Mouse (Mus musculus) heart, postnatal 0 days (tissue): ENCODE results near the gene Rnpc3. TPM values are rescaled to one million over a fixed set of nuclear protein-coding genes. Genes with fewer than 3 reads are reported as not detected.
"Not testable (repeated sequence)": the region's sequence is repeated elsewhere in the genome, so short reads cannot be mapped to it uniquely, and the experiment has no call there.

Experiments used
- ATAC-seq: fragments of 200-750 bp; cut with Nextera tagmentation; 2 replicates; pipeline ENCODE4 v1.8.0; 2017; ENCODE audit warnings: low read depth, moderate number of reproducible peaks, moderate library complexity; ENCODE audit not compliant: insufficient read depth
- DNase-seq: peaks from one replicate; pipeline ENCODE4 v3.0.0-alpha.2; 2016; ENCODE audit warnings: low spot score
- H3K27ac ChIP-seq: fragments of 300-500 bp; sonication (generic); 2 replicates; pipeline ENCODE4 v1.5.1; 2014; ENCODE audit warnings: low read depth, mild to moderate bottlenecking
- H3K27me3 ChIP-seq: fragments of 300-500 bp; sonication (generic); 2 replicates; pipeline ENCODE4 v1.6.1; 2014; ENCODE audit warnings: low read length, mixed read lengths; ENCODE audit not compliant: control insufficient read depth, insufficient read depth
- H3K36me3 ChIP-seq: fragments of 300-500 bp; sonication (generic); replicated peaks from 2 replicates; pipeline ENCODE4 v1.6.1; 2014; ENCODE audit warnings: low read length, mixed read lengths; ENCODE audit not compliant: control insufficient read depth, insufficient read depth
- H3K4me1 ChIP-seq: fragments of 300-500 bp; sonication (generic); 2 replicates; pipeline ENCODE4 v1.6.1; 2014; ENCODE audit warnings: antibody characterized with exemption; ENCODE audit not compliant: control insufficient read depth, insufficient read depth
- H3K4me2 ChIP-seq: fragments of 300-500 bp; sonication (generic); 2 replicates; pipeline ENCODE4 v1.6.1; 2014; ENCODE audit warnings: low read depth, mild to moderate bottlenecking, low read length, moderate library complexity
- H3K4me3 ChIP-seq: fragments of 300-500 bp; sonication (generic); 2 replicates; pipeline ENCODE4 v1.5.1; 2014; ENCODE audit warnings: low read depth, low read length
- H3K9ac ChIP-seq: fragments of 300-500 bp; sonication (generic); replicated peaks from 2 replicates; pipeline ENCODE4 v1.6.1; 2014; ENCODE audit warnings: low read depth, low read length, mixed read lengths
- H3K9me3 ChIP-seq: fragments of 300-500 bp; sonication (generic); replicated peaks from 2 replicates; pipeline ENCODE4 v1.6.1; 2016; ENCODE audit warnings: low read length; ENCODE audit not compliant: control insufficient read depth
- CTCF ChIP-seq: IDR thresholded peaks from 2 replicates; pipeline ENCODE4 v1.5.1; 2016; ENCODE audit warnings: antibody characterized with exemption, control low read depth, low read depth
- EP300 ChIP-seq: IDR thresholded peaks from 2 replicates; pipeline ENCODE4 v1.6.1; 2016; ENCODE audit warnings: antibody characterized with exemption, low read depth
- WGBS: fragments of 180-500 bp; shearing (Covaris S2); extraction: QIAGEN DNeasy Blood & Tissue Kit; methylation state at CpG from one replicate; pipeline ENCODE4 v1.1.7; 2014; 5-methylcytosine and 5-hydroxymethylcytosine counted together
- polyA plus RNA-seq: library from polyadenylated mRNA; unstranded; fragments of >200 nt; fragmentation: Nextera tagmentation; extraction: Ambion mirVana; gene quantifications from 2 replicates; pipeline ENCODE4 v1.2.1, GENCODE M21; 2015
- total RNA-seq: library from RNA; depleted of rRNA; stranded (reverse); fragments of >200 nt; gene quantifications from 2 replicates; pipeline ENCODE4 v1.2.3, GENCODE M21; 2014; ENCODE audit warnings: low replicate concordance; rRNA removed

Gene Rnpc3
- total RNA-seq (8.9 and 15.9 TPM in 2 replicates), polyA plus RNA-seq (19.7 and 22.3 TPM in 2 replicates)

GRCm38 (mm10) chr3:113629606-113630359, at the start of gene Rnpc3:
Gene Rnpc3 (minus strand): TSS chr3:113630149.
- Histone ChIP-seq H3K4me3 (peak within 1 kb of the TSS; percentile 86), H3K4me2 (peak within 1 kb of the TSS; percentile 84), H3K4me1 (peaks cover 11% of the 10 kb centered on the region), H3K9me3 (no peaks in the 10 kb centered on the region), H3K27ac (peak within 1 kb of the TSS; percentile 100), H3K27me3 (no peaks in the 10 kb centered on the region), H3K9ac (peak within 1 kb of the TSS; percentile 95), H3K36me3 (peaks cover 4% of the 10 kb centered on the region; the same call in 1 of the 2 replicates)
- ATAC-seq: peak; percentile 97
- DNase-seq: peak; percentile 97
- TF ChIP-seq CTCF (peak; percentile 3; the same call in 1 of the 2 replicates), EP300 (peak; percentile 94)
- under 1% methylated on average over 65 of the region's 70 CpGs for WGBS

- TF ChIP-seq CTCF: peak; percentile 58
- TF ChIP-seq EP300: no peak
- H3K4me3 ChIP-seq: no peak overlapping the region
- no peaks in the 10 kb centered on the region for H3K27me3 ChIP-seq
- H3K4me1 ChIP-seq: no peaks in the 10 kb centered on the region
- no peak overlapping the region for H3K4me2 ChIP-seq
- DNase-seq: peak; percentile 6
- no peak overlapping the region for H3K9ac ChIP-seq
- H3K27ac ChIP-seq: no peak overlapping the region
- peak; percentile 33; the same call in 1 of the 2 replicates for ATAC-seq
- WGBS: 62% methylated on average over 2 of the region's 2 CpGs
- no peaks in the 10 kb centered on the region for H3K36me3 ChIP-seq
- no peaks in the 10 kb centered on the region for H3K9me3 ChIP-seq
These were observed 27.0 kb upstream of the Rnpc3 start for GRCm38 (mm10) chr3:113656940-113657339.

GRCm38 (mm10) chr3:113654335-113654734, 24.4 kb upstream of the Rnpc3 start:
- Histone ChIP-seq H3K36me3 (no peaks in the 10 kb centered on the region), H3K27me3 (no peaks in the 10 kb centered on the region), H3K27ac (no peak overlapping the region), H3K9ac (no peak overlapping the region), H3K4me2 (no peak overlapping the region), H3K4me3 (no peak overlapping the region), H3K9me3 (no peaks in the 10 kb centered on the region), H3K4me1 (no peaks in the 10 kb centered on the region)
- ATAC-seq (no peak), DNase-seq (no peak)
- TF ChIP-seq EP300 (no peak), CTCF (no peak)
- WGBS: 82% methylated on average over 3 of the region's 3 CpGs

- not testable (repeated sequence) for H3K4me2 ChIP-seq, H3K36me3 ChIP-seq, H3K9me3 ChIP-seq, H3K27me3 ChIP-seq, H3K4me1 ChIP-seq, ATAC-seq, H3K4me3 ChIP-seq, H3K27ac ChIP-seq, H3K9ac ChIP-seq
- TF ChIP-seq CTCF: peak; percentile 50
- peak; percentile 12 for DNase-seq
- WGBS: 37% methylated on average over 3 of the region's 3 CpGs
These were observed 21.4 kb upstream of the Rnpc3 start for GRCm38 (mm10) chr3:113651386-113651785.

DNA sequence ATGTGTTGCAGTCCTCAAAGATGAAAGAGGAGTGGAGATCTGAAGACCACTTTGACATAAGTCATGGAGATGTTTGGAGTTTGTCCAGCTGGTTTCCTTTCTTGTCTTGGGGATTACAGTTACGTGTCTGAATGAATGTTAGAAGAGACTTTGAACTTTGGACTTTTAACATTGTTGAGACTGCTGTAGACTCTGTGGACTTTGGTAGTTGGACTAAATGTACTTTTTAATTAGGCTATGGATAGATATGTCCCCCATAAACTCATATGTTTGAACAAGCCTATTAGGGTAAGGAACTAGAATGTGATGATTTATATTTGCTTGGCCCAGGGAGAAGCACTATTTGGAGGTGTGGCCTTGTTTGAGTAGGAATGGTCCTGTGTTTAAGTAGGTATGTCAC, 9.6 kb upstream of the Rnpc3 start:
- DNase-seq: no peak
- no peak overlapping the region for H3K9ac ChIP-seq
- no peak overlapping the region for H3K4me3 ChIP-seq
- H3K36me3 ChIP-seq: no peaks in the 10 kb centered on the region
- H3K4me2 ChIP-seq: no peak overlapping the region
- TF ChIP-seq EP300 (no peak), CTCF (no peak)
- no peak overlapping the region for H3K27ac ChIP-seq
- no peaks in the 10 kb centered on the region for H3K27me3 ChIP-seq
- 63% methylated on average over 1 of the region's 1 CpGs for WGBS
- ATAC-seq: no peak
- H3K9me3 ChIP-seq: no peaks in the 10 kb centered on the region
- H3K4me1 ChIP-seq: no peaks in the 10 kb centered on the region

- no peak for DNase-seq
- TF ChIP-seq EP300 (no peak), CTCF (no peak)
- H3K36me3 ChIP-seq: no peaks in the 10 kb centered on the region
- no peak overlapping the region for H3K4me2 ChIP-seq
- H3K9me3 ChIP-seq: no peaks in the 10 kb centered on the region
- no peak overlapping the region for H3K9ac ChIP-seq
- no peak overlapping the region for H3K27ac ChIP-seq
- peaks cover 6% of the 10 kb centered on the region; the same call in 1 of the 2 replicates for H3K4me1 ChIP-seq
- no peak for ATAC-seq
- no peaks in the 10 kb centered on the region for H3K27me3 ChIP-seq
- no peak overlapping the region for H3K4me3 ChIP-seq
These were observed 4.3 kb upstream of the Rnpc3 start for GRCm38 (mm10) chr3:113634220-113634619.
